Mouse (Mus musculus) bone marrow macrophage, adult 2 months (primary cell): ENCODE data around the gene Hipk2.

Source experiments
- CTCF ChIP-seq: IDR thresholded peaks from 2 replicates; pipeline ENCODE4 v1.5.1; 2012; ENCODE audit warnings: low read depth, mild to moderate bottlenecking, low read length, moderate library complexity
- POLR2A ChIP-seq: IDR thresholded peaks from 2 replicates; pipeline ENCODE4 v1.6.1; 2012; ENCODE audit warnings: mild to moderate bottlenecking, low read depth, low read length, borderline replicate concordance

- TF ChIP-seq POLR2A = no peak
- no peak for TF ChIP-seq CTCF
These were observed 103.0 kb downstream of the Hipk2 start for GRCm38 (mm10) chr6:38772836-38773518.
